Mouse (Mus musculus) limb, embryonic 14.5 days (tissue): Measurements from ENCODE around the gene AU022751. TPM values are rescaled to one million over a fixed set of nuclear protein-coding genes. Genes with fewer than 3 reads are reported as not detected.

Experiments
- microRNA-seq: library from miRNA; unstranded; fragments of <30 nt; microRNA quantifications from one replicate; pipeline ENCODE4, GENCODE M21; 2016
- polyA plus RNA-seq, 2 experiments: library from polyadenylated mRNA; depleted of rRNA in 1 of 2; stranded (reverse) in 1 of 2; unstranded in 1 of 2; fragments of >200 nt; fragmentation: Nextera tagmentation in 1 of 2; extraction: Ambion mirVana in 1 of 2; gene quantifications; 2 replicates each; pipeline versions ENCODE4 v1.2.1 to v1.2.3; 2012 to 2014

Gene AU022751
- polyA plus RNA-seq, 2 experiments = not detected

Small RNAs within 50 kb of the gene (microRNA-seq; reads per million reads assigned to microRNA genes)
- gene Gm27360 = not detected

Other genes with a start within 250 kb of the AU022751 start
- 4.8 and 6.2 TPM in 2 replicates for gene Nudt11, start 36.0 kb downstream of the AU022751 start, polyA plus RNA-seq (2012; rRNA removed)
- gene Nudt11, start 36.0 kb downstream of the AU022751 start, polyA plus RNA-seq (2014; fragmentation: Nextera tagmentation; extraction: Ambion mirVana) = 5.1 and 5.7 TPM in 2 replicates
- gene Nudt10, start 89.6 kb upstream of the AU022751 start, polyA plus RNA-seq (2012; rRNA removed) = 3.6 and 4.3 TPM in 2 replicates
- gene Nudt10, start 89.6 kb upstream of the AU022751 start, polyA plus RNA-seq (2014; fragmentation: Nextera tagmentation; extraction: Ambion mirVana) = 4.7 and 5.8 TPM in 2 replicates
- 0.28 and 0.32 TPM in 2 replicates for gene Bmp15, start 237.3 kb upstream of the AU022751 start, polyA plus RNA-seq (2012; rRNA removed)
- 0.36 and 0.46 TPM in 2 replicates for gene Bmp15, start 237.3 kb upstream of the AU022751 start, polyA plus RNA-seq (2014; fragmentation: Nextera tagmentation; extraction: Ambion mirVana)